Mouse (Mus musculus): Measurements from ENCODE around the gene Gm13696. TPM values are rescaled to one million over a fixed set of nuclear protein-coding genes. Genes with fewer than 3 reads are reported as not detected.

The Gm13696 gene
- total RNA-seq, 2 experiments from 2014 or later = 1.2 to 1.5 TPM

DNA sequence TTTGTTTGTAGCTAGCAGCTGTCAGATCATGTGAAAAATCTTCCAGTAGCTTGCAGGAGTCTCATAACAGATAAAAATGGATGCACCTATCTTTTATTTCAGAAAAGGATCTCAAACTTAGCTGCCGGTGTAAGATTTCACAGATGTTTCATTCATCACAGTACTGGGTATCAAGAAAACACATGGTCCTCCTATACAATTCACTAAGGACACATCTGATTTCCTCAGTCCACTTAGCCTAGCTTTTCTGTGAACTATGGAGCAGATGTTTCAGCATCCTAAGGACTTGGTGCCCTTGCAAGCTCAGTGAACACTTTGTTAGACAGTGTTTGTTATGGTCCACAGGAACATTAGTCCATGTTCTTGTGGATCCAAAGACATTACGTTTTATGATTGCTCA is 50.4 kb downstream of the Gm13696 start:
- no peak for DNase-seq (ENCODE audit: low spot score in 2 of 2)

Other genes with a start within 250 kb of the Gm13696 start
- 10 to 100 TPM; 69.8 to 73.2 TPM for gene Itgav, start 248.7 kb upstream of the Gm13696 start, total RNA-seq (2021)
- gene Fam171b, start 160.5 kb upstream of the Gm13696 start, total RNA-seq (2021) = 1 to 10 TPM; 7.3 to 9.3 TPM
- not detected for gene Zswim2, start 31.9 kb upstream of the Gm13696 start, total RNA-seq (2021)
- gene Gm13698, start 17.4 kb upstream of the Gm13696 start, total RNA-seq (2021) = 1 to 10 TPM; 1.2 to 1.5 TPM
- 1 to 10 TPM; 1.2 to 1.5 TPM for gene Gm13693, start 11.6 kb upstream of the Gm13696 start, total RNA-seq (2021)
- gene Gm13695, start 5.8 kb upstream of the Gm13696 start, total RNA-seq (2021) = not detected
- gene Gm13694, start 5.8 kb downstream of the Gm13696 start, total RNA-seq (2021) = 1 to 10 TPM; 1.2 to 1.5 TPM
- 1 to 10 TPM; 1.2 to 1.5 TPM for gene Gm13697, start 11.6 kb downstream of the Gm13696 start, total RNA-seq (2021)
- 1 to 10 TPM; 1.2 to 1.5 TPM for gene Gm13691, start 17.4 kb downstream of the Gm13696 start, total RNA-seq (2021)